Mouse (Mus musculus) frontal cortex, postnatal 36 days (tissue): ENCODE data around the gene Prss58.

Source experiments
- DNase-seq, 2 experiments: peaks; one replicate each; pipeline ENCODE4 v3.0.0; 2022; ENCODE audit warnings: low spot score in 2 of 2

Prss58 gene

GRCm38 (mm10) chr6:40900287-40900686 lies at the start of gene Prss58:
Gene Prss58, minus strand, starts transcription at chr6:40900387.
- DNase-seq, result no peak

GRCm38 (mm10) chr6:40940457-40940856 lies 40.3 kb upstream of the Prss58 start, which contains the start of gene 1700074P13Rik:
Gene 1700074P13Rik, minus strand, starts transcription at chr6:40940557.
- no peak for DNase-seq

GRCm38 (mm10) chr6:40919954-40920353 lies 19.8 kb upstream of the Prss58 start:
- DNase-seq, result no peak

GRCm38 (mm10) chr6:40894716-40895115 lies 5.5 kb downstream of the Prss58 start:
- DNase-seq, result no peak

- DNase-seq, result peak; percentile 19 to 23
These were observed 6.6 kb downstream of the Prss58 start for GRCm38 (mm10) chr6:40893577-40893976.

GRCm38 (mm10) chr6:40891754-40892153 lies 8.4 kb downstream of the Prss58 start:
- DNase-seq, result no peak

GRCm38 (mm10) chr6:40890973-40891372 lies 9.2 kb downstream of the Prss58 start:
- no peak for DNase-seq

- no peak for DNase-seq
These were observed 12.8 kb downstream of the Prss58 start, which contains the start of gene Moxd2 for GRCm38 (mm10) chr6:40887394-40887793. Gene Moxd2, minus strand, starts transcription at chr6:40887494.

- no peak for DNase-seq
These were observed 54.9 kb downstream of the Prss58 start for GRCm38 (mm10) chr6:40845283-40845682.
